Mouse (Mus musculus) spleen, postnatal 36 days (tissue): ENCODE measurements around the gene Wdr72.

Experiments
- DNase-seq, 2 experiments: peaks; one replicate each; pipeline ENCODE4 v3.0.0; 2022; ENCODE audit warnings: low spot score in 2 of 2, mixed read lengths in 1 of 2

Wdr72 gene

DNA sequence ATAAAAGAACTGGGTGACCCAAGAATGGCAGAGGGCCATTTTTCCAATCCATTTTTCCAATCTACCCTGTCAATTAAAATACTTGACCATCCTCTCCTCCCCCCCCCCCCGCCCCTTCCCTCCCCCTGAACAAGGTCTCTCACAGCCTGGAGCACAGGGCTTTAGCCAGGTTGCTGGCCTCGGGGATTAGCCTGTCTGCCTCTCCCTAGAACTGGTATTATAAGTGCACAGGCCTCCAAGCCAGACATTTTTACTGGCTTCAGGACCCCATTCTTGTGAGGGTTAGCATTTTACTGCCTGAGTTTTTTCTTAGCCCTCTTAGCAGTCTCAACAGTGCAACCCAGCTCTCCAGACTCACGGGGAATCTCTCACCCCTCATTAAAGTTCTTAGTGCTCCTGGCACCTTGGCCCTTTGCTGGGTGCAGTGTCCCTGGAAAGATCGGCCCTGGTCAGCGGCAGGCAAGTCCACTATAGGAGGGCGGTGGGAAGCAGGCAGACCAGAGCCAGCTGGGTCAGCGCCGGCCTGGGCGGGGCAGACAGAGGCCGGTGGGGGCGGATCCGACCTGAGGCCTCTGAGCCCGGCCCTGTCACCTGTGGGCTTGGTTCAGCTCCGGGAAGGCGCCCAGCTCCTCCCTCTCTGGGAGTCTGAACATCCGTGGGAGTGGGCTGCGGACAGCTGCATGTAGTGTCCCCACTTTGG lies at the start of gene Wdr72:
Wdr72 (plus strand) TSS at position 596 of the 700 bp plus-strand sequence.
- DNase-seq = no peak

DNA sequence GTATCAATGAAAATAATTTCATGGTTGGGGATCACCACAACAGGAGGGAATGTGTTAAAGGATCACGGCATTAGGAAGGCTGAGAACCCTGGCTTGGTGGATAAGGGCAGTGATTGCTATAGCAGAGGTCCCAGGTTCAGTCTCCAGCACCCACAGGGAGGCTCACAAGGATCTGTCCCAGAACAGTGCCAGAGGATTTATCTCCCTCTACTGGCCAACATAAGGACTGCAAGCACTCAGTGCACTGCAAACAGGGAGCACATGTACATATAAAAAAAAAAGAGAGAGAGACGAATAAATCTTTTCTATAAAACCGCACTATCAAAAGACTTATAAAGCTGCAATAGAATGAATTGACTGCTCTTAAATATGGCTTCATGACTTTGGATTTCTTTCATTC lies 43.9 kb upstream of the Wdr72 start:
- no peak for DNase-seq

DNA sequence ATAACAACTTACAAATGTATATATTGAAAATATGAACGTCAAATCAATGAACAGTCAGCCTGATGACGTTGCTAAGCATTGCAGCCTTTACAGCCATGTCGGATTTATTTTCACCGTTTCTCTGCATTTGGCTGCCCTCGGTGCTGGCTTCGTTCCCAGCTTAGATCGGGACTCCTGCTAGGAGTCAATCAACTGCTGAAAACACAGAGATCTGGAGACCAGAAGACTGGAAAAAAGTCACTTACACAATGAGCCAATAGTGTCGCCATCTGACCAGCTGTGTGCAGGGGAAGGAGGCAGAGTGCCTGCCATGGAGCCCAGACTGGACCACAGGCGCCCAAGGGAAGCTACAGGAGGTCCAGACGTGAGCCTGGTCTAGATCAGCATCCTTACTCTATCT lies 43.4 kb upstream of the Wdr72 start:
- no peak for DNase-seq

GRCm38 (mm10) chr9:74075958-74076357 lies 34.2 kb upstream of the Wdr72 start:
- DNase-seq = no peak

DNA sequence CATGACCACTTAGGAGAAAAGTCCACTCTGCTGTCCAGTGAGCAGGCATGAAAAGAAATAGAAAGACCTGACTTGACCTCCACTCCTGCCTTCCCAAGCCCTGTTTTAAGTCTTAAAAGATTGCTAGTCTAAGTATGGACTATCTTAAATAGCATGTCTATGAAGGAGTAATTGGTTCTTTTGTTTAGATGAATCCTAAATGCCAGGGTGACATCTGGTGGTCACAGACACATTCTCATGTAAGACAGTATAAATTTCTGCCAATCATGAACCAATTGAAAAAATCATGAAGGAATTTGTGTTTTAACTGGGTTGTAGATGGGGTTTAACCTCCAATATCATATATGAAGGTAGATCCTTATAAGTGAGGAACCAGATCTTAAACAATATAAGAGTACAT lies 31.7 kb upstream of the Wdr72 start:
- no peak for DNase-seq

- DNase-seq = no peak
These were observed 29.9 kb upstream of the Wdr72 start for GRCm38 (mm10) chr9:74080241-74080640.

- DNase-seq = no peak
These were observed 8.6 kb upstream of the Wdr72 start for GRCm38 (mm10) chr9:74101591-74101990.

DNA sequence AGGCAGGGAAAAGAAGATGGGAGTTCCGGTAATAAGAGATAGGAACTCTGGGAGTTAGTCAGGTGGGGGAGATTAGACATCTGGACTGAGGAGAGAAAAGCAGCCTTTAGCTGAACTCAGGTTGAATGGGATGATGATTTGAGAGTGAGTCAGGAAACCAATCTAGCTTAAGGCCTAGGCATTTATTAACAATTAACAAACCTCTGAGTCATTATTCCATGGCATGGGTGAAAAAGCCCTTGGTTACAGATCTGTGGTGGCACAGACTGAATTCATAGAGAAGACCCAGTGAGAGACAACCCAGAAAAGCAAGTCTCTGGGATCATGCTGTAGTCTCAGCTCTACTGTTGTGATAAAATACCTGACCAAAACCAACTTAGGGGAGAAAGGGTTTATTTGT lies 7.5 kb upstream of the Wdr72 start:
- no peak for DNase-seq

DNA sequence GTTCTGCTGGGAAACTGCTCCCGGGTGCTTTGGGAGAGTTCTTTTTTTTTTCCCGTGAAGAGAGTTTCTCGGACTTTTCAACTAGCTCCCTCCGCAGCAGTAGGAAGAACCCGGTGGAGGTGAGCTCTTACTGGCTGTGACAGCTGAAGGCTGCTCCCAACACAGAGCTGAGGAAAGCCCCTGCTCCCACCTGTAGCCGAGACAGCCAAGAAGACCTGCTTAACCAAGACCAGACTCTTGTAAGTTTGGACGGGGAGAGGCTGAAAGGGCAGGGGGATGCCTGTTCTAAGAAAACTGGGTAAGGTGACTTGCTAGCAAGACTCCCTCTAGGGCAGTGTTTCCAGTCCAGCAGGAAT lies 283 bp downstream of the Wdr72 start:
- no peak for DNase-seq

- DNase-seq = no peak
These were observed 2.4 kb downstream of the Wdr72 start for GRCm38 (mm10) chr9:74112526-74112925.

GRCm38 (mm10) chr9:74126222-74126621 lies 16.1 kb downstream of the Wdr72 start:
- no peak for DNase-seq

- DNase-seq = no peak
These were observed 23.9 kb downstream of the Wdr72 start for GRCm38 (mm10) chr9:74134010-74134409.

GRCm38 (mm10) chr9:74141864-74142263 lies 31.7 kb downstream of the Wdr72 start:
- peak in 1 of 2 experiments; percentile 2 for DNase-seq

GRCm38 (mm10) chr9:74142705-74143104 lies 32.5 kb downstream of the Wdr72 start:
- no peak for DNase-seq

DNA sequence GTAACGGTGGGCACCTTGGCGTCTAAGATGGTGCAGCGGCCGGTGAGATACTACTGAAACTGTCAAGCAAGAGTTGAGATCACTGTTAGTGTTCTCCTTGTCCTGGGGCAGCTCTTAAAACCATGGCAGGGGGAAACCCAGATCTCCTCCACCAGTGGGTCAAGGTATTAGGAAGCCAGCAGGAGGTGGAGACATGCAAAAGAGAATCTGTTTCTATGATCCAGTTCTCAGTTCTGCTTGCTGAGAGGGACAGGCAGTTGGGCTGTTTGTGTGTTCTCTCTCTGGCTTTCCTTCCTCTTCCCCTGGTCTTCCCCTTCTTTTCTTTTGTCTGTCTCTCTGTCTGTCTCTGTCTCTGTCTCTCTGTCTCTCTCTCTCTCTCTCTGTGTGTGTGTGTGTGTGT lies 35.0 kb downstream of the Wdr72 start:
- no peak for DNase-seq

- no peak for DNase-seq
These were observed 38.1 kb downstream of the Wdr72 start for GRCm38 (mm10) chr9:74148306-74148705.

DNA sequence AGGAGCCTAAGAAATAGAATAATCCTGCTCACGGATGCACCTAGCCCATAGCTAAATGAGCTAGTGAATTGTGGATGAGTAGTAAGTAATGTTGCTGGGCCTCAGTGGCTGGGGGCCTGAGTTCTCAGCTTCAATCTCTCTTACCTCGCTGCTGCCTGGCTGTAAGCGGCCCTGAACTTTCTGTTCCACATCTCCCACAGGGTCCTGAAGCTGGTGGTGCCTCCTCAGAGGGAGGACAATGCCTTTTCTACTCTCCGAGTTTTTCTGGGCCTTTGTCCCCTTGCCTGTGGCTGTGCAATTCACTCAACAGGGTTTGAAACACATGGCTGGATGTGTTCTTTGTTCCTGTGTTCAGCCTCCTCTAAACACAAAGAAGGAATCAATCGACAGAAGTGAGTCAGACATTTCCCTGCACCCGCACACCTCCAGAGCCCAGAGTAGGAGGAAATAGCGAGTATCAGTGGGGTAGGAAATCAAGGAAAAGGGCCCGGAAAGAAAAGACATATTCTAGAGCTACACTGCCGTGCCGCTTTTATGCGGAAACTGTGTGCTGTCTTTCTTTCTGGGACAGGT lies 50.3 kb downstream of the Wdr72 start:
- no peak for DNase-seq

- no peak for DNase-seq
These were observed 55.5 kb downstream of the Wdr72 start for GRCm38 (mm10) chr9:74165697-74166096.

DNA sequence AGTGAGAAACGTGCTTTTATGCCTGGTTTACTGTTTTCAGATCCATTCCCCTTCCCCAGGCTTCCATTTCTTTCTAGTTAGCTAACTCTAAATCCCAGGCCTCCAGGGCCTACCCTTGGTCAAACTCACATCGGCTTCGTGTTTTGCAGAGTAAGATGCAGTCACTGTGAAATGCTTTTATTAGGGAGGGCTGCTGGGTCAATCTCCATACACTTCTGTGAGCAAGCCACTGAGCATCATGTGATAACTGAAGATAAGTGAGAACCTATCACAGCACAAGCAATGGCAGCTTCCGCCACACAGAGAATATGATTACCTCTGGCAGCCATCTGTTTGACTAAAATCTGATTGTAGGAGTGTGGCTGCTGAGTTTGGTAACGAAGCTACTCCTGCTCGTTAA lies 59.7 kb downstream of the Wdr72 start:
- DNase-seq = no peak

- DNase-seq = no peak
These were observed 76.7 kb downstream of the Wdr72 start for GRCm38 (mm10) chr9:74186748-74187400.

GRCm38 (mm10) chr9:74187401-74188029 lies 77.4 kb downstream of the Wdr72 start:
- no peak for DNase-seq

DNA sequence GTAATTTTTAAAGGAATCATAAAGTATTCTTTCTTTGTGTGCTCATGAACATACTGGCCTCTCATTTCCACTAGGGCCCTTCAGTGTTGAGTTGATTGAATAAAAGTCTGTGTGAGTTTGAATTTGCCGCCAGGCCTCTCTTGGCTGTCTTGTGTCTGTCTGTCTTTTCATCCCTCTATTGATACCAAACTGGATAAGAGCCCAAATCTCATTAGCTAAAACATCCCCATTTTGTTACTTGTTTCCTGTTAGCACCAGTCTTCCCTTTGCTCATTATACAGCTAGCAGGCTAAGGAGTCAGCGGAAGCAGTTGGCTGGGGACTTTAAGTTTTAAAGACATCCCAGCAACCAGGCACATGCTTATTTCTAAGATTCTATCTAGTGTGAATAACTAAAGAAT lies 84.7 kb downstream of the Wdr72 start:
- DNase-seq = no peak

DNA sequence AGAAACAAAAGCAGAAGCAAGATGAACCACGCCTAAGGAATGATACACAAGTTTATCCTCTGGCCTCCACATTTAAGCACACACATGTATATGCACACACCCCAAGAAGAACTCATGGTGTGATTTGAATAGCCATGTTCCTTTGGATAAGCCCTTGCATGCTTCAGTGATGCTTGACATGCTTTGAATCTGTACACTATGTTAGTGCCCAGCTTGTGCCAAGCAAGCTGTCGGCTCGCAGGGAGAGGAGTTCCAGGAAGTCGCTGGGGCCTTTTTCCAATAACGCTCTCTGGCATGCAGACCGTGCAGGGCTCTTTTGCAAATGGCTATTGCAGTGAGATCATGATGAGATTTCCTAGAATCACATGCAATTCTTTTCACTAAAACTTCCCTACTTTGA lies 118.1 kb downstream of the Wdr72 start:
- DNase-seq = no peak
